Mouse (Mus musculus) midbrain, embryonic 11.5 days (tissue): ENCODE measurements around the gene Galntl5. TPM values are rescaled to one million over a fixed set of nuclear protein-coding genes. Genes with fewer than 3 reads are reported as not detected.
"Not testable (repeated sequence)": the region's sequence is repeated elsewhere in the genome, so short reads cannot be mapped to it uniquely, and the experiment has no call there.

Experiments used
- ATAC-seq: fragments of 200-750 bp; cut with Nextera tagmentation; 2 replicates; pipeline ENCODE4 v1.8.0; 2017; ENCODE audit warnings: moderate TSS enrichment, moderate library complexity; ENCODE audit not compliant: low FRiP score
- DNase-seq: peaks from one replicate; pipeline ENCODE4 v3.0.0; 2015; ENCODE audit warnings: low spot score; ENCODE audit errors: missing footprints
- H3K27ac ChIP-seq: fragments of 300-500 bp; sonication (generic); 2 replicates; pipeline ENCODE4 v1.5.1; 2014; ENCODE audit warnings: low read depth, low read length
- H3K27me3 ChIP-seq: fragments of 300-500 bp; sonication (generic); 2 replicates; pipeline ENCODE4 v1.6.1; 2014; ENCODE audit warnings: mild to moderate bottlenecking, low read length, moderate library complexity, mixed read lengths; ENCODE audit not compliant: control insufficient read depth, insufficient read depth
- H3K36me3 ChIP-seq: fragments of 300-500 bp; sonication (generic); 2 replicates; pipeline ENCODE4 v1.6.1; 2014; ENCODE audit warnings: mild to moderate bottlenecking, low read length, moderate library complexity, mixed read lengths; ENCODE audit not compliant: control insufficient read depth, insufficient read depth
- H3K4me1 ChIP-seq: fragments of 300-500 bp; sonication (generic); 2 replicates; pipeline ENCODE4 v1.6.1; 2014; ENCODE audit warnings: low read length; ENCODE audit not compliant: control insufficient read depth, insufficient read depth
- H3K4me2 ChIP-seq: fragments of 300-500 bp; sonication (generic); 2 replicates; pipeline ENCODE4 v1.6.1; 2014; ENCODE audit warnings: mild to moderate bottlenecking, moderate library complexity
- H3K4me3 ChIP-seq: fragments of 300-500 bp; sonication (generic); 2 replicates; pipeline ENCODE4 v1.5.1; 2014; ENCODE audit warnings: low read depth, low read length
- H3K9ac ChIP-seq: fragments of 300-500 bp; sonication (generic); 2 replicates; pipeline ENCODE4 v1.6.1; 2014; ENCODE audit warnings: low read length
- H3K9me3 ChIP-seq: fragments of 300-500 bp; sonication (generic); 2 replicates; pipeline ENCODE4 v1.6.1; 2016; ENCODE audit warnings: low read length; ENCODE audit not compliant: control insufficient read depth
- WGBS: fragments of 180-500 bp; shearing (Covaris S2); extraction: QIAGEN DNeasy Blood & Tissue Kit; methylation state at CpG from one replicate; pipeline ENCODE4 v1.1.7; 2014; 5-methylcytosine and 5-hydroxymethylcytosine counted together
- polyA plus RNA-seq: library from polyadenylated mRNA; unstranded; fragments of >200 nt; fragmentation: Nextera tagmentation; extraction: Ambion mirVana; gene quantifications from 2 replicates; pipeline ENCODE4 v1.2.1, GENCODE M21; 2014

Gene Galntl5
- polyA plus RNA-seq, 1 experiment from 2014 or later, result not detected

GRCm38 (mm10) chr5:25179936-25180488 is 1.2 kb upstream of the Galntl5 start:
- ATAC-seq (no peak), DNase-seq (no peak)
- Histone ChIP-seq H3K27ac (no peak overlapping the region), H3K9me3 (no peaks in the 10 kb centered on the region), H3K4me2 (no peak overlapping the region), H3K27me3 (no peaks in the 10 kb centered on the region), H3K9ac (no peak overlapping the region), H3K4me1 (no peaks in the 10 kb centered on the region), H3K4me3 (no peak overlapping the region), H3K36me3 (no peaks in the 10 kb centered on the region)
- WGBS, result 89% methylated on average over 3 of the region's 3 CpGs

GRCm38 (mm10) chr5:25183595-25183994 is 2.3 kb downstream of the Galntl5 start:
- Histone ChIP-seq H3K4me3 (no peak overlapping the region), H3K9me3 (no peaks in the 10 kb centered on the region), H3K4me2 (no peak overlapping the region), H3K27ac (no peak overlapping the region), H3K36me3 (no peaks in the 10 kb centered on the region), H3K9ac (no peak overlapping the region), H3K27me3 (no peaks in the 10 kb centered on the region), H3K4me1 (no peaks in the 10 kb centered on the region)
- DNase-seq (no peak), ATAC-seq (no peak)
- WGBS, result 92% methylated on average over 4 of the region's 4 CpGs

GRCm38 (mm10) chr5:25184594-25184993 is 3.3 kb downstream of the Galntl5 start:
- 47% methylated on average over 2 of the region's 2 CpGs for WGBS
- no peak for ATAC-seq

GRCm38 (mm10) chr5:25187727-25188126 is 6.5 kb downstream of the Galntl5 start:
- DNase-seq (no peak), ATAC-seq (no peak)
- no peak overlapping the region for H3K9ac ChIP-seq

More at GRCm38 (mm10) chr5:25184594-25184993, 3.3 kb downstream of the Galntl5 start:
- Histone ChIP-seq H3K27me3 (no peaks in the 10 kb centered on the region), H3K9ac (no peak overlapping the region), H3K4me1 (no peaks in the 10 kb centered on the region), H3K9me3 (no peaks in the 10 kb centered on the region), H3K4me3 (no peak overlapping the region), H3K36me3 (no peaks in the 10 kb centered on the region), H3K4me2 (no peak overlapping the region), H3K27ac (no peak overlapping the region)
- DNase-seq, result no peak

GRCm38 (mm10) chr5:25188802-25189201 is 7.5 kb downstream of the Galntl5 start:
- Histone ChIP-seq H3K27ac (no peak overlapping the region), H3K36me3 (no peaks in the 10 kb centered on the region), H3K9me3 (no peaks in the 10 kb centered on the region), H3K27me3 (no peaks in the 10 kb centered on the region), H3K4me2 (no peak overlapping the region), H3K9ac (no peak overlapping the region), H3K4me3 (no peak overlapping the region), H3K4me1 (no peaks in the 10 kb centered on the region)
- no peak for DNase-seq
- ATAC-seq, result no peak
- WGBS, result 27% methylated on average over 1 of the region's 1 CpGs

More at GRCm38 (mm10) chr5:25187727-25188126, 6.5 kb downstream of the Galntl5 start:
- no peak overlapping the region for H3K4me2 ChIP-seq
- no peak overlapping the region for H3K27ac ChIP-seq
- no peaks in the 10 kb centered on the region for H3K9me3 ChIP-seq
- H3K4me1 ChIP-seq, result no peaks in the 10 kb centered on the region
- no peaks in the 10 kb centered on the region for H3K36me3 ChIP-seq
- no peak overlapping the region for H3K4me3 ChIP-seq
- no peaks in the 10 kb centered on the region for H3K27me3 ChIP-seq

- Histone ChIP-seq H3K27ac (no peak overlapping the region), H3K4me3 (no peak overlapping the region), H3K9ac (no peak overlapping the region), H3K27me3 (no peaks in the 10 kb centered on the region), H3K36me3 (no peaks in the 10 kb centered on the region), H3K4me1 (no peaks in the 10 kb centered on the region), H3K4me2 (no peak overlapping the region), H3K9me3 (no peaks in the 10 kb centered on the region)
- DNase-seq (no peak), ATAC-seq (no peak)
- WGBS, result 83% methylated on average over 2 of the region's 2 CpGs
Observed at GRCm38 (mm10) chr5:25190521-25190920, 9.3 kb downstream of the Galntl5 start.

GRCm38 (mm10) chr5:25211872-25212271 is 30.6 kb downstream of the Galntl5 start:
- Histone ChIP-seq H3K9ac (no peak overlapping the region), H3K36me3 (no peaks in the 10 kb centered on the region), H3K4me2 (no peak overlapping the region), H3K27ac (no peak overlapping the region), H3K27me3 (no peaks in the 10 kb centered on the region), H3K9me3 (no peaks in the 10 kb centered on the region), H3K4me1 (no peaks in the 10 kb centered on the region), H3K4me3 (no peak overlapping the region)
- no peak for DNase-seq
- ATAC-seq, result no peak
- WGBS, result 82% methylated on average over 1 of the region's 1 CpGs

GRCm38 (mm10) chr5:25213216-25213615 is 32.0 kb downstream of the Galntl5 start:
- H3K27ac ChIP-seq, H3K4me3 ChIP-seq, ATAC-seq, DNase-seq, H3K4me2 ChIP-seq, H3K9ac ChIP-seq, H3K27me3 ChIP-seq, H3K4me1 ChIP-seq, H3K36me3 ChIP-seq, H3K9me3 ChIP-seq: not testable (repeated sequence)

- no peak overlapping the region for H3K9ac ChIP-seq
- ATAC-seq (no peak), DNase-seq (no peak)
- H3K4me2 ChIP-seq, result no peak overlapping the region
- no peaks in the 10 kb centered on the region for H3K4me1 ChIP-seq
- no peaks in the 10 kb centered on the region for H3K9me3 ChIP-seq
- H3K27me3 ChIP-seq, result no peaks in the 10 kb centered on the region
- WGBS, result 85% methylated on average over 6 of the region's 6 CpGs
- no peak overlapping the region for H3K4me3 ChIP-seq
- no peak overlapping the region for H3K27ac ChIP-seq
- no peaks in the 10 kb centered on the region for H3K36me3 ChIP-seq
Observed at GRCm38 (mm10) chr5:25215006-25215405, 33.7 kb downstream of the Galntl5 start.
